Mouse (Mus musculus) kidney, postnatal 0 days (tissue): ENCODE results near the gene Prss22. TPM values are rescaled to one million over a fixed set of nuclear protein-coding genes. Genes with fewer than 3 reads are reported as not detected.

Source experiments
- ATAC-seq: fragments of 200-750 bp; cut with Nextera tagmentation; replicated peaks from 2 replicates; pipeline ENCODE4 v1.8.0; 2017; ENCODE audit warnings: low read depth, moderate number of reproducible peaks, moderate TSS enrichment, moderate library complexity; ENCODE audit not compliant: low FRiP score
- DNase-seq: peaks from one replicate; pipeline ENCODE4 v3.0.0-alpha.2; 2016; ENCODE audit warnings: low spot score
- H3K27ac ChIP-seq: fragments of 300-500 bp; sonication (generic); 2 replicates; pipeline ENCODE4 v1.5.1; 2014; ENCODE audit warnings: mild to moderate bottlenecking
- H3K27me3 ChIP-seq: fragments of 300-500 bp; sonication (generic); 2 replicates; pipeline ENCODE4 v1.6.1; 2014; ENCODE audit warnings: low read length, mixed read lengths; ENCODE audit not compliant: insufficient read depth
- H3K36me3 ChIP-seq: fragments of 300-500 bp; sonication (generic); 2 replicates; pipeline ENCODE4 v1.6.1; 2014; ENCODE audit warnings: low read length, mixed read lengths; ENCODE audit not compliant: insufficient read depth
- H3K4me1 ChIP-seq: fragments of 300-500 bp; sonication (generic); replicated peaks from 2 replicates; pipeline ENCODE4 v1.6.1; 2014; ENCODE audit warnings: antibody characterized with exemption, low read length, mixed read lengths; ENCODE audit not compliant: insufficient read depth
- H3K4me2 ChIP-seq: fragments of 300-500 bp; sonication (generic); 2 replicates; pipeline ENCODE4 v1.6.1; 2014; ENCODE audit warnings: mild to moderate bottlenecking, low read length, moderate library complexity, mixed read lengths
- H3K4me3 ChIP-seq: fragments of 300-500 bp; sonication (generic); replicated peaks from 2 replicates; pipeline ENCODE4 v1.5.1; 2014; ENCODE audit warnings: low read depth, low read length
- H3K9ac ChIP-seq: fragments of 300-500 bp; sonication (generic); 2 replicates; pipeline ENCODE4 v1.6.1; 2014; ENCODE audit warnings: low read depth, low read length
- H3K9me3 ChIP-seq: fragments of 300-500 bp; sonication (generic); replicated peaks from 2 replicates; pipeline ENCODE4 v1.6.1; 2016; ENCODE audit warnings: low read length, inconsistent platforms, mixed read lengths
- CTCF ChIP-seq: IDR thresholded peaks from 2 replicates; pipeline ENCODE4 v1.5.1; 2016; ENCODE audit warnings: antibody characterized with exemption, low read depth, mild to moderate bottlenecking, moderate library complexity
- WGBS: fragments of 180-500 bp; shearing (Covaris S2); extraction: QIAGEN DNeasy Blood & Tissue Kit; methylation state at CpG from one replicate; pipeline ENCODE4 v1.1.7; 2014; 5-methylcytosine and 5-hydroxymethylcytosine counted together
- polyA plus RNA-seq: library from polyadenylated mRNA; unstranded; fragments of >200 nt; fragmentation: Nextera tagmentation; extraction: Ambion mirVana; gene quantifications from 2 replicates; pipeline ENCODE4 v1.2.1, GENCODE M21; 2015

The Prss22 gene
- polyA plus RNA-seq, 1 experiment from 2014 or later = 0.72 TPM

DNA sequence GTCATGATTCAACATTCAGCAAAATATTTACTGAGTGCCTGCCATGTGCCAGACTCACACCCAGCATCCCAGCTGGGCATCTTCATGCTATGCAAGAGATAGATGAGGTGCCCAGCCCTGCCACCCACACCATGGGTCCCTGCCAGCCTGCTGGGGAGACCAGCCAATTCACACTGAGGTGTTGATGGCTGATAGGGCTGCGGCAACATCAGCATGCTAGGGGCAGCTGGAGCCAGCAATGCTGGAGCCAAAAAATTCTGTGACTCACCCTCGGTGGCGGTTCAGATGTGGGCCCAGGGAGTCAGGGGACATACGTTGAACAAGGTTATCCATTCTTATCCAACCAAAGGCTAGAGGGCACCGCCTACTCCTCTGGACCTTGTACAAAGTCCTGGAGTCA, 2.5 kb upstream of the Prss22 start:
- Histone ChIP-seq H3K27me3 (no peaks in the 10 kb centered on the region), H3K9ac (no peak overlapping the region), H3K36me3 (no peaks in the 10 kb centered on the region), H3K4me2 (no peak overlapping the region), H3K9me3 (no peaks in the 10 kb centered on the region), H3K4me1 (no peaks in the 10 kb centered on the region), H3K4me3 (no peak overlapping the region), H3K27ac (no peak overlapping the region)
- WGBS = 41% methylated on average over 5 of the region's 5 CpGs
- no peak for TF ChIP-seq CTCF
- no peak for ATAC-seq
- no peak for DNase-seq

DNA sequence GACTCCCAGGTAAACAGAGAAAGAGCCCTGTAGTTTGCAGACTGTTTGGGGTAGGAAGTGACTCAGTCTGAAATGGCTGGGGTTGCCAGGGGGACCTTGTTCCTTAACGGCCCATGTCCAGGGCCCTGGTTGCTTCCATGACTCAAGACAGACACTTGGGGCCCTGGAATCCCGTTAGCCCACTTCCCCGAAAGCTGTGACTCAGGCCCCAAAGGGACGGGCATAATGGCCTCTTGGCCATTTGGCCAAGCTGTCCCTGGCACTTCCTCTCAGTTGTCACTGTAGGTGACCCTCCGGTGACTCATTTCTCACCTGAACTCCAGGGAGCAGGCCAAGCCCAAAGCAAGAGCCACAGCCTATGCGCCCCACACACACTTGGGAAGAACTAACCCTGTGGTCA, 483 bp upstream of the Prss22 start:
- DNase-seq (no peak), ATAC-seq (no peak)
- H3K4me3 ChIP-seq = no peak overlapping the region
- no peak for TF ChIP-seq CTCF
- 29% methylated on average over 6 of the region's 6 CpGs for WGBS
- no peaks in the 10 kb centered on the region for H3K4me1 ChIP-seq
- H3K9me3 ChIP-seq = no peaks in the 10 kb centered on the region
- H3K27ac ChIP-seq = no peak overlapping the region
- no peaks in the 10 kb centered on the region for H3K36me3 ChIP-seq
- H3K4me2 ChIP-seq = no peak overlapping the region
- no peaks in the 10 kb centered on the region for H3K27me3 ChIP-seq
- H3K9ac ChIP-seq = no peak overlapping the region

DNA sequence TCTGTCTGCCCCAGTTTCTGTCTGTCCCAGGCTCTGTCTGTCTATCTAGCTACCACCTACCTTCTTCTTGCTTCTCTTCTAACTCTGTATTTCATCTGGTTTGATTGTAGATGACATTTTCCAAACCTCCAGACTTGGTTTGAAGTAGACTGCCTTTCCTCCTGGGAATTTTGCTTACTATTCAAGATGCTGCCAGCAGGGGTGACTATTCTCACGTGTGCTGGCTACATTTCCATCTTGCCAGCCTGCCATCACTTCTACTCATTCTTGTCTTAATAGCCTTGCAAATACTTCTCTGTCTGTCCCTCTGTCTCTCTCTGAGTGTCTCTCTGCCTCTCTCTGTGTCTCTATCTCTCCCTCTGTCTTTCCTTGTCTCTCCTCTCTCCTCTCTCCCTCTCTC, 2.5 kb downstream of the Prss22 start:
- DNase-seq (no peak), ATAC-seq (no peak)
- Histone ChIP-seq H3K9me3 (no peaks in the 10 kb centered on the region), H3K4me3 (no peak overlapping the region), H3K27me3 (no peaks in the 10 kb centered on the region), H3K4me2 (no peak overlapping the region), H3K4me1 (no peaks in the 10 kb centered on the region), H3K27ac (no peak overlapping the region), H3K36me3 (no peaks in the 10 kb centered on the region), H3K9ac (no peak overlapping the region)
- peak; percentile 7; the same call in 1 of the 2 replicates for TF ChIP-seq CTCF
- WGBS = 43% methylated on average over 1 of the region's 1 CpGs

DNA sequence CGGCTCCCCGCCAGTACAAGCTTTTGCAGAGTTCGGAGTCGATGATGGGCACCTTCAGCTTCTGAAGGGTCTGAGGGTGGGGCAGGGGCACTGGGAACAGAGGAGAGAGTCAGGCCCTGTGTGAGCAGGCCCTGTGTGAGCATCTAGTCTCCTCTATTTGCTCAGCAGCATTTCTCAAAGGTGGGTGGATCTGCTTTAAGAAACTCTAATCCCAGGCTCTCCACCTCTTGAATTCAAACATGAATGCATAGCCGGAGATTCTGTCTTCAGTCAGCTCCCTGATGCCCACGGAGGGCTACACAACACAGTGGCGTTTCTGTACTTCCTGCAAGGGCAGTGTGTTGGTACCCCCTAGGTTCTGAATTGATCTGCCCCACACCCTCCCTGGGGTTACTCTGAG, 3.2 kb downstream of the Prss22 start:
- no peak overlapping the region for H3K4me2 ChIP-seq
- H3K27me3 ChIP-seq = no peaks in the 10 kb centered on the region
- no peaks in the 10 kb centered on the region for H3K4me1 ChIP-seq
- no peak for ATAC-seq
- H3K9me3 ChIP-seq = no peaks in the 10 kb centered on the region
- H3K27ac ChIP-seq = no peak overlapping the region
- TF ChIP-seq CTCF = no peak
- 78% methylated on average over 7 of the region's 7 CpGs for WGBS
- DNase-seq = no peak
- H3K9ac ChIP-seq = no peak overlapping the region
- no peak overlapping the region for H3K4me3 ChIP-seq
- no peaks in the 10 kb centered on the region for H3K36me3 ChIP-seq

DNA sequence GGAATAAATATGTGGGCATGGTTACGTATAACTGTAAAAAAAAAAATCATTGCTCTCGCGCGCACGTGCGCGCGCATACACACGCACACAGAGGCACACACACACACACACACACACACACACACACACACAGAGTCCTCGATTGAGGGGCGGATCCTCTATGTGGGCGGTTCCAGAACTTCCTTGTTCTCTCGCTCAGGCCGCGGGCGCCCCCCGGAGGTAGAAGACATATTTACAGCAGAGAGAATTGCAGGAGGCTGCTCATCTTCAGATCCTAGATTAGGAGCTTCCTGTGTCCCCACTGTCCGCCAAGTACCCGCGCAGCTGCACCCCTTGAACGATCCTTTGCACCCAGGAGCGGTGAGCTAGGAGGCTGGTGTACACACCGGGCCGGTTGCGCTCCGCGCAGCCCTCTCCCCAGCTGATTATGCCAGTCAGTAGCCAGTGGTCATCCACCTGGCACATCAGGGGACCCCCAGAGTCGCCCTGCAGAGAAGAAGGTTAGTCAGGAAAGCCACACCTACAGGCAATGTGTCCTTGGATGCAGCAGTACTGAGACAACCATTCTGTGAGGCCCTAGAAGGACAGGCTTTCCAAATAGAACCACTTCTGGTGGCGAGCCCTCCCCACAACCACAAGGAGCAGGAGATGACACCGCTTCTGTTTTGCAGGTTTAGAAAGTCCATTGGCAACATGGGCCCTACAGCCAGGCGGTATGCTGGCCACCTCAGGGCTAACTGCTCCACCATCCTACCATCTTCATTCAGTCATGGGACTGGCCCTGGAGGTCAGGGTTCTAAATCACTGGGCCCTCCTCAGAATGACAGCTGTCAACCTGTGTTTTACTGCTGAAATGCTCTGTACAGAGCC, 4.1 kb downstream of the Prss22 start:
- H3K36me3 ChIP-seq = no peaks in the 10 kb centered on the region
- H3K9ac ChIP-seq = no peak overlapping the region
- ATAC-seq = peak; percentile 57
- peak; percentile 89 for TF ChIP-seq CTCF
- no peak overlapping the region for H3K4me3 ChIP-seq
- no peaks in the 10 kb centered on the region for H3K27me3 ChIP-seq
- H3K27ac ChIP-seq = peak overlapping the region; percentile 83; the same call in 1 of the 2 replicates
- H3K4me1 ChIP-seq = no peaks in the 10 kb centered on the region
- no peaks in the 10 kb centered on the region for H3K9me3 ChIP-seq
- DNase-seq = peak; percentile 93
- peak overlapping the region; percentile 39 for H3K4me2 ChIP-seq
- WGBS = 9% methylated on average over 31 of the region's 31 CpGs

DNA sequence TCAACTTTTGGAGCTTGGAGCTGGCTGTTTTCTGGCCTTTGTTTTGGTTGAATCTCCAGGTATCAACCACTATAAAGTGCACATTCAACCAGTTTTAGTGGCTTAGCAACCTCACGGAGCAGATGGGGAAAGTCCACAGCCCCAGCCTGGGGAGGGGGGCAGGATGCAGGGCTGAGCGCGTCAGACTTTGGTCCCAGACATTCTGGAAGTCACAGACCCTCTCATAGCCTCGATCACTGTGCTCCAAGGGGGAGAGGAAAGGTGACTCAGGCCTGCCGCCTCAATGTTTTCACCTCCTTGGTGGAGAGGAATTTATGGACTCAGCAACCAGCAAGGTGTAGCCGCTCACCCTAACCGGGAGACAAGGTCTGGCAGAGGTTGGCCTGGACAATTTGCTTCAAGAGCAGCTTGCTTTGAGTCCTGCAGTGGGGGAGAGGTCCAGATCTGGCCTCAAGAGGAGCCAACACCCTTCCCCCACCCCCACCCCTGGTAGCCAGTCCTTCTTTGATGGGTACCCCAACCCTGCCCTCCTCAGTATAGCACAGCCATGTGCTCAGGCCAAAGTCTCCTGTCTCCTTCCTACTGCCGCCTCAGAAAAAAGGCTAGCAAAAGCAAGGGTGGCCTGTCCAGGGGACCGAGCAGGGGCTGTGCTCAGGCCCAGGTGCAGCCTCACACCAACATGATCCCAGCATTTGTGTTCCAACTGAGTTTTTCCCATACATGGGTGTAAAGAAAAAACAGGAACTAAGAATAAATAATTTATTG, 4.9 kb downstream of the Prss22 start:
- peak overlapping the region; percentile 83 for H3K27ac ChIP-seq
- no peaks in the 10 kb centered on the region for H3K9me3 ChIP-seq
- H3K4me1 ChIP-seq = no peaks in the 10 kb centered on the region
- H3K36me3 ChIP-seq = no peaks in the 10 kb centered on the region
- peak overlapping the region; percentile 39 for H3K4me2 ChIP-seq
- peak; percentile 31 for DNase-seq
- ATAC-seq = peak; percentile 91
- no peaks in the 10 kb centered on the region for H3K27me3 ChIP-seq
- H3K9ac ChIP-seq = no peak overlapping the region
- 36% methylated on average over 9 of the region's 9 CpGs for WGBS
- no peak for TF ChIP-seq CTCF
- no peak overlapping the region for H3K4me3 ChIP-seq
